Mouse (Mus musculus) midbrain, embryonic 10.5 days (tissue): ENCODE data around the gene Abcd3. TPM values are rescaled to one million over a fixed set of nuclear protein-coding genes. Genes with fewer than 3 reads are reported as not detected.

Experiments
- DNase-seq: peaks from one replicate; pipeline ENCODE4 v3.0.0-alpha.2; 2017; ENCODE audit warnings: low spot score
- H3K27ac ChIP-seq: fragments of 300-500 bp; sonication (generic); replicated peaks from 2 replicates; pipeline ENCODE4 v1.5.1; 2016; ENCODE audit warnings: mild to moderate bottlenecking
- H3K27me3 ChIP-seq: fragments of 300-500 bp; sonication (generic); 2 replicates; pipeline ENCODE4 v1.6.1; 2016; ENCODE audit warnings: low read depth, mild to moderate bottlenecking; ENCODE audit not compliant: poor library complexity, severe bottlenecking
- H3K36me3 ChIP-seq: fragments of 300-500 bp; sonication (generic); 2 replicates; pipeline ENCODE4 v1.6.1; 2016; ENCODE audit warnings: mild to moderate bottlenecking, moderate library complexity
- H3K4me1 ChIP-seq: fragments of 300-500 bp; sonication (generic); 2 replicates; pipeline ENCODE4 v1.6.1; 2016
- H3K4me3 ChIP-seq: fragments of 300-500 bp; sonication (generic); 2 replicates; pipeline ENCODE4 v1.5.1; 2016; ENCODE audit warnings: mild to moderate bottlenecking, moderate library complexity
- H3K9me3 ChIP-seq: fragments of 300-500 bp; sonication (generic); replicated peaks from 2 replicates; pipeline ENCODE4 v1.6.1; 2016; ENCODE audit warnings: mild to moderate bottlenecking
- WGBS: fragments of 180-500 bp; shearing (Covaris S2); methylation state at CpG from one replicate; pipeline ENCODE4 v1.1.7; 2016; 5-methylcytosine and 5-hydroxymethylcytosine counted together
- polyA plus RNA-seq: library from polyadenylated mRNA; unstranded; fragments of >200 nt; fragmentation: Nextera tagmentation; extraction: Ambion mirVana; gene quantifications from 2 replicates; pipeline ENCODE4 v1.2.1, GENCODE M21; 2016

Gene Abcd3
- polyA plus RNA-seq, 1 experiment from 2014 or later = 41.3 TPM

DNA sequence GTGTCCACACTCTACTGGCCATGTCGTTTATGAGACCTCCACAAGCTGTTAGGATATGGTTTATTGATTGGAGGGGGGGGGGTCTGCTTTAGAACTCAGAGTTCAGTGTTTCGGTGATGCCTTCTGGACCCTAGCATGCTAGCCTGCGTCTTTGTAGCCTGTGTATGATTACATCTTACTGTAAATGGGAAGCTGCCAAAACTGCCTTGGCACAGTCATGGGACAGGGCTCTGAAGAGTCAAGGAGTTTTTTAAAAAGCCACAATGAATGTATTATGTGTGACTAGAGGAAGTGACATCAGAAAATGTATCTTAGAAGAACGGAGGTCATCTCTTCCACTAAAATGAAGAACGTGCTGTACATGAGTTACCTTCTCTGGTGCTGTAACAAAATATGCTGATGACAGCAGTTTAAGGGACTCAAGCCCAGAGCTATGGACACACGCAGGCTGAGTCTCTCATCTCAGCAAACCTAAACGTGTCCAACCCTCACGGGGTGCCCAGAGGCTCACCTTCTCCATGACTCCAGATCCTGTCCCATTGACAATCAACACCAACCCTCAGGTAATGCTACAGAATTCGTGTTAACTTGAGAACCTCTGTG, 26.4 kb upstream of the Abcd3 start:
- H3K36me3 ChIP-seq = no peaks in the 10 kb centered on the region
- DNase-seq = no peak
- H3K9me3 ChIP-seq = no peaks in the 10 kb centered on the region
- no peak overlapping the region for H3K4me3 ChIP-seq
- H3K4me1 ChIP-seq = 0 out of 2 replicates have a peak, but pooled peaks cover 3% of the 10 kb centered on the region
- no peaks in the 10 kb centered on the region for H3K27me3 ChIP-seq
- no peak overlapping the region for H3K27ac ChIP-seq
- WGBS = 83% methylated on average over 9 of the region's 9 CpGs

DNA sequence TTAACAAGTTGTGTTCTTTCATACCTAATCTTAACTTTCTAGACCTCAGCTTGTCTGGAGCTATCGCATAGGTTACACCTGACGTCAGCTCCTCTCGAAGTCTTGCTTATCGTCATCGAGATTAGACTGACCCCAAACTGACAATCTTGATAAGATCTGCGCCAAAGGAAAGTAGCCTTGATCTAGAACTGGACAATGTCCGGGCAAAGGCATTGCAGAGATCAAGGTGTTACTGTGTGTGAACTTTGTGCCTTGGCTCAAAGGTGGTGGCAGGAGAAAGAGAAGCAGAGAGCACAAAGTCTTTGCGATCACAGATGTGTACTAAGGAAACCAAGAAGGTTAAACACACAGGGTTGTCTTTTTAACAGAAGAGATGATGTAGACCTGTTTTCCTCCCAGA, 25.2 kb upstream of the Abcd3 start:
- Histone ChIP-seq H3K4me1 (0 out of 2 replicates have a peak, but pooled peaks cover 3% of the 10 kb centered on the region), H3K27me3 (no peaks in the 10 kb centered on the region), H3K27ac (no peak overlapping the region), H3K9me3 (no peaks in the 10 kb centered on the region), H3K36me3 (no peaks in the 10 kb centered on the region), H3K4me3 (no peak overlapping the region)
- WGBS = 95% methylated on average over 8 of the region's 8 CpGs
- DNase-seq = no peak

DNA sequence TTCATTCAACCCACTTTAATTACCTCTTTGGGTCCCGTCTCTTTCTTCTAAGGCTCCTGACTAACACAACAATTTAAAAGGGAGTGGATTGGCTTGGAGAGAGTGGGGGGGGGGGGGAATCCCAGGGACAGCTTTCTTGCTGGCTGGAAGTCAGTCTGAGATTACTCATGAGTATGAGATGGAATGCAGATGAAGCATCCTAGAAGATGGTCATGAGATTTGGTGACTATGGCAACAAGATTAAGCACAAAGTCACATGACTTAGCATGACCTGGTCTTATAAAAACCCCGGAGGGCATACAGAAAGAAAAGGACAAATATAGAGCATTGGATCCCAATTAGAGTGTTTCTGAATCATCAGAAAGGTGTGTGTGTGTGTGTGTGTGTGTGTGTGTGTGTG, 19.6 kb upstream of the Abcd3 start:
- Histone ChIP-seq H3K4me3 (no peak overlapping the region), H3K36me3 (no peaks in the 10 kb centered on the region), H3K27ac (no peak overlapping the region), H3K27me3 (no peaks in the 10 kb centered on the region), H3K4me1 (no peaks in the 10 kb centered on the region), H3K9me3 (no peaks in the 10 kb centered on the region)
- DNase-seq = no peak
- WGBS = 85% methylated on average over 2 of the region's 2 CpGs

DNA sequence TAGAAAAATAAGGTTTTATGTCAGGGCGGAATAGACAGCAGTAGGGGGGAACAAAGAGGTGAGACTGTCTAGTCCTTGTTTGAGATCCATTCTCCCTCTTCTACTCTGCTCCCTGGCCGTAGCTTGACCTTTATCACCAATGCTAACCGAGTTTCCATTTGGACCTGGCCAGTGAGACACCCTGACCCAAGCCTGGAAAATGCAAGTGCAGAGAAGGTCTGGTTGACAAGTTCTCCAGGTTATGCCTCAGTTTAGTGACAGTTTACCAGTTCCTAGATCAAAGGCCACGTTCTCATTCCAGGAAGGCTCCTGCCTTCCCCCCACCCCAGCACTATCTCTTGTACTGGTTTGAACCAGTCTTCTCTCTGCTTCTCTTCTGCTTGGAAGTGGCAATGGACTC, 19.1 kb upstream of the Abcd3 start:
- Histone ChIP-seq H3K9me3 (no peaks in the 10 kb centered on the region), H3K4me1 (no peaks in the 10 kb centered on the region), H3K36me3 (no peaks in the 10 kb centered on the region), H3K27me3 (no peaks in the 10 kb centered on the region), H3K4me3 (no peak overlapping the region), H3K27ac (no peak overlapping the region)
- no peak for DNase-seq
- 85% methylated on average over 4 of the region's 4 CpGs for WGBS

DNA sequence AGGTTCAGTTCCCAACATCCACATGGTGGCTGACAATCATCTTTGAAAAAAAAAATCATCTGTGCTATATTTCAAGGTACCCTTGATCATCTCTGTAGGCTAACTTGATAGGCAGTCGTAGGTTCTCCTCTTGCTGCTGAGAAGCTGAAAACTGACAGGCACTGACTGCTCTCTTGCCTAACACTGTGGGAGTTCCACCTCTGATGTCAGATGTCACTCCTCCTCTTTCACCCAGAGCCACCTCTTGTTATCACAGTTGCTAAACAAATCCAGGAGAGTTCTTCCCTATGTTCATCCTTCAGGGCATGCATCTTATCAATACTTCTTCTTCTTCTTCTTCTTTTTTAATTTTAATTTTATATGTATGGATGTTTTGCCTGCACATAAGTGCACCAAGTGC, 10.0 kb upstream of the Abcd3 start:
- Histone ChIP-seq H3K36me3 (no peaks in the 10 kb centered on the region), H3K9me3 (no peaks in the 10 kb centered on the region), H3K4me1 (no peaks in the 10 kb centered on the region), H3K27me3 (no peaks in the 10 kb centered on the region), H3K27ac (no peak overlapping the region), H3K4me3 (no peak overlapping the region)
- DNase-seq = no peak
- 61% methylated on average over 1 of the region's 1 CpGs for WGBS

DNA sequence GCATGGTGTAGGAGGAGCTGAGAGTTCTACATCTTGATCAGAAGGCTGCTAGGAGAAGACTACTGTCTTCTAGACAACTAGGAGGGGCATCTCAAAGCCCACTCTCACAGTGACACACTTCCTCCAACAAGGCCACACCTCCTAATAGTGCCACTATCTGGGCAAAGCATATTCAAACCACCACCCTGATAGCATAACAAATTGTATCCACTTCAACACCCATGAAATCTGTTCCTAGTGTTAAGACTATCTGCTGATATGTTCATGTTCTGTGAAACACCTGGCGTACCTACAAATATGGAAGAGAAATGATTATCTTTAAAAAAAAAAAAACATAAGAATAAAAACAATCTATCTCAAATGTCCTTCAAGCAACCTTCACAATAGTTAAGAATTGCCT, 9.2 kb upstream of the Abcd3 start:
- DNase-seq = no peak
- no peak overlapping the region for H3K27ac ChIP-seq
- 91% methylated on average over 1 of the region's 1 CpGs for WGBS
- H3K36me3 ChIP-seq = no peaks in the 10 kb centered on the region
- H3K9me3 ChIP-seq = no peaks in the 10 kb centered on the region
- no peaks in the 10 kb centered on the region for H3K27me3 ChIP-seq
- H3K4me3 ChIP-seq = no peak overlapping the region
- H3K4me1 ChIP-seq = no peaks in the 10 kb centered on the region

DNA sequence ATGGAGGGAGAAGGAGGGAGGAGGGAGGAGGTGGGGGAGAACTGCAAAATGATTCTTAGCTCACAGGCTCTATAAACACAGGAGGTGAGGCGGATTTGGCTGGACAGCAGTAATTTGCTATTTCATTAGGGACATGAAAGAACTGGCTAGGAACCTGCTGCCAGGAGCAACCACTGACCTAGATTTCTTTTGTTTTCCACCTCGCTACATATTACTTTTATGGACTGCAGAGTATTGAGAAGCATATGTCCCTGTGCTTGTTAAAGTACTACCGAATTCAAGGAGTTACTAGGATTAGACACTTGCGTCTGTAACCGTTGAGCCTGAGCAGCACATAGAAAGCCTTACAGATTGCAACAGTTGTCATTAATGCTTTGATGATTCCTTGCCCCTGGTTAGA, 7.5 kb upstream of the Abcd3 start:
- H3K4me1 ChIP-seq = no peaks in the 10 kb centered on the region
- WGBS = 92% methylated on average over 5 of the region's 5 CpGs

DNA sequence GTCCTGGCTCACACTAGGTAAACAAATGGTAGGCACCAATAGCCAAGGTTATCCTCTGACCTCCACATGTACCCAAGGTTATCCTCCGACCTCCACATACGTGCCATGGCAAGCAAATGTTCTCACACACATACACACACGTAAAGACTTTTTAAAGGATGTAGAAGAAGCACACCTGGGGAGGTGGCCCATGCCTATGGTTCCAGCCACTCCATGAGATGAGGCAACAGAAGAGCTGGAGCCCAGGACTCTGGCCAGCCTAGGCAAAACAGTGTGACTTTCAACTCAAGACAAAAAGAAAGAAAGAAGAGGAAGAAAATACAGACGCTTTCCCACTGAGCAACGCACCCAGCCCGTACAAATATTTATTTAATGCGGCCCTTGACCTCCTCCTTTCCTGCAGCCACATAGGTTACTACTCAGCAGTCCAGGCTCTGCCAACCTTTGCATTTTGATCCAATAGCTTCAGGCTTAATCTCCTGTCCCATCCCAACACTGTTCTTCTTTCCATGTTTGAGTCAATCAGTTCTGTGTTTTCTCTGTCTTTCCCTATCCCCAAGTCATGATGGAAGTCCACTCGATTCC, 6.5 kb upstream of the Abcd3 start:
- no peak overlapping the region for H3K27ac ChIP-seq
- no peaks in the 10 kb centered on the region for H3K36me3 ChIP-seq
- H3K4me1 ChIP-seq = no peaks in the 10 kb centered on the region
- 81% methylated on average over 8 of the region's 8 CpGs for WGBS
- no peaks in the 10 kb centered on the region for H3K27me3 ChIP-seq
- no peak overlapping the region for H3K4me3 ChIP-seq
- no peak for DNase-seq
- H3K9me3 ChIP-seq = no peaks in the 10 kb centered on the region

More for the DNA sequence above, 7.5 kb upstream of the Abcd3 start:
- Histone ChIP-seq H3K9me3 (no peaks in the 10 kb centered on the region), H3K36me3 (no peaks in the 10 kb centered on the region), H3K4me3 (no peak overlapping the region), H3K27ac (no peak overlapping the region), H3K27me3 (no peaks in the 10 kb centered on the region)
- no peak for DNase-seq

DNA sequence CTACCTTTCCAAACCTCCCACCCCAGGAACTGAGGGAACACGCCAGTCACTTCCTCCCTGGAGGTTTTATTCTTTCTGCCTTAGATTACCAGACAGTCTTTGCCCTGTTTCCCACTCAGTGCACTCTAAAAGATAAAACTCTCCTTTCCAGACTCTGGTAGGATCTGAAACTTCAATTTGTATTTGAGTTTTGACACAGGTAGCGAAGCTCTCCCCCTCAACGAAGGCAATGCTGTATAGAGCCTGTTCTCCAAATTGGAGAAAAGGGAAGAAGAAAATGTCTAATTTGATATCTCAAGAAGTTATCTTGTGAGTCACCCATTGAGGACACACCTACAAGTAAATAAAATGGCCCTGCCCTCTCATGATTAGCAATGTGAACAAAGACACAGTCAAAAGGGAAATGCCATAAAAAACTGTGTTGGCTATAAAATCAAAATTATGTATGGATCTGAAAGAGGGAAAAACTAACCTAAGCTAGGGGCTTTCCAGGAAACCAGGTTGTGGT, 4.6 kb upstream of the Abcd3 start:
- no peaks in the 10 kb centered on the region for H3K27me3 ChIP-seq
- peaks cover 6% of the 10 kb centered on the region for H3K4me1 ChIP-seq
- H3K4me3 ChIP-seq = no peak overlapping the region
- DNase-seq = no peak
- H3K36me3 ChIP-seq = no peaks in the 10 kb centered on the region
- 86% methylated on average over 3 of the region's 3 CpGs for WGBS
- no peak overlapping the region for H3K27ac ChIP-seq
- H3K9me3 ChIP-seq = no peaks in the 10 kb centered on the region

DNA sequence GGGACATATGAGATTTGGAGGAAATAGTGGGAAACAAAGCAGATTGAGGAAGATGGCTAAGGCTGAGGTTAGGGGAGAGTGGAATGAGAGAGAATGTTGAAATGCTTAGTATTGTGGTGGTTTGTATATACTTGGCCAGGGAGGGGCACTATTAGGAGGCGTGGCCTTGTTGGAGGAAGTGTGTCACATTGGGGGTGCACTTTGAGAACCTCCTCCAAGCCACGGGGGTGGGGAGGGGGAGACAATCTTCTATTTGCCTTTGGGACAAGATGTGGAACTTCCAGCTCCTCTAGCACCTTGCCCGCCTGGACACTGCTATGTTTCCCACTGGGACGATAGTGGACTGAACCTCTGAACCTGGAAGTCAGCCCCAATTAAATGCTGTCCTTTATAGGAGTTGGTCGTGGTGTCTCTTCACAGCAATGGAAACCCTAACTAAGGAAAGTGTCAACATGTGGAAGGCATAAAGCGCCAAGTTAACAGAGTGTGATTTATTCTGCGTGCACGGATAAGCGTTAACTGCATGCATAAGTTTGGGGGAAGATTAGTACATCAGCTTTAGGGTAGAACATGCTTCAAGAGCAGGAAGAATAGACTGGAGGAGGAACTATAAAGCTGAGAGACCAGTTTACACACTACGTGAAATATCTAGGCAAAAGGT, 3.8 kb upstream of the Abcd3 start:
- Histone ChIP-seq H3K4me3 (no peak overlapping the region), H3K9me3 (no peaks in the 10 kb centered on the region), H3K36me3 (no peaks in the 10 kb centered on the region), H3K4me1 (peaks cover 11% of the 10 kb centered on the region), H3K27ac (no peak overlapping the region), H3K27me3 (no peaks in the 10 kb centered on the region)
- DNase-seq = no peak
- 87% methylated on average over 10 of the region's 10 CpGs for WGBS

DNA sequence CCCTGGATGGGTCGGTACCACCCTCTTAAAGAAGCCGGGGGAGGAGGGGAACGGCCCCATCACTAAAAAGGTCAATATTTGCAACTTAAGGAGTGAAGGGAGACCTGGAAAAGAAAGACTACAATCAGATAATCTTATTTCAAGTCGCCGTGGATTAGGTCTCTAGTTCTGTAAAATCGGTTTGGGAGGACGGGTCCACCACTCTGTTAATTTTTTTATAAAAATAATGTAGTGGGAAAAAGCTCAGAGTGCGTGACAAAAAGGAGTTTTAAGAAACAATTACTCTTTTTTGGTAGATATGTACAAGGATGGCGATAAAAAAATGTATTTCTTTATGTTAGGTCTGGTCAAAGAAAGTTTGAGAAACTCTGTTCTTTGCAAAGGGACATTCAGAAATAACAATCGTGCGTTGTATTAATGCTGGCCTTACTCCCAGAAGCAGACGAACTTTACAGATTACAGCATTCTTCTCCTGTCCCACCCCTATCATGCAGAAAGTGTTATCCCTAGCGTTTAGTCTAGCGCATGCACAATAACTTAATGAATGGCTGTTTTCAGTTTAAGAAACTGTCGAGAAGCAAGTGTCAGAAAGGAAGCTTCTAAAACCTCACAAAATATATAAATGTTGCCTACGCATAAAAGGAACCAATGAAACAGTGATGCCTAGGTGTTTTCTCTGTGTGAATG, 590 bp upstream of the Abcd3 start:
- Histone ChIP-seq H3K4me1 (peaks cover 14% of the 10 kb centered on the region), H3K36me3 (no peaks in the 10 kb centered on the region), H3K27ac (peak overlapping the region; percentile 97), H3K27me3 (no peaks in the 10 kb centered on the region), H3K9me3 (no peaks in the 10 kb centered on the region), H3K4me3 (peak overlapping the region; percentile 89)
- WGBS = 31% methylated on average over 16 of the region's 16 CpGs
- no peak for DNase-seq

DNA sequence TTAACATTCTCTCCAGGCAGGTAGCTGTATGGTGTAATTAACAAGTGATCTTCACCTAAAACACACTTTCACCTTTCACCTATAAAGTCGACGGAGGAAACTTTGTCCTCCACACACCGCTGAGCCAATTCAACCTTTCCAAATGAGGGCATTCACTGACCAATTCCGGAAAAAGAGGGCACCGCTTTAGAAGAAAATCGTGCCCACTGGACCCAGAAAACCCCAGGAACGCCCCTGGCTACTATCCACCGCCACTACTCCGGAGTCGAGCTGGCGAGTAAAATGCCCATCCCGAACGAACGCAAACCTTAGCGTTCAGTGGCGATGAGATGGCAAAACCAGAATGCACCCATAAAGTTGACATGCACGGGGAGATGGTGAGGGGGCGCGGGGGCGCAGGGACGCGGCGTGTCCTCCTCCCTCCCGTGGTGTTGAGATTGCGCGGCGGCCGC, 663 bp downstream of the Abcd3 start:
- Histone ChIP-seq H3K4me3 (peak overlapping the region; percentile 89), H3K27me3 (no peaks in the 10 kb centered on the region), H3K9me3 (no peaks in the 10 kb centered on the region), H3K36me3 (no peaks in the 10 kb centered on the region), H3K4me1 (peaks cover 14% of the 10 kb centered on the region), H3K27ac (peak overlapping the region; percentile 97)
- DNase-seq = no peak
- WGBS = 1% methylated on average over 28 of the region's 28 CpGs

DNA sequence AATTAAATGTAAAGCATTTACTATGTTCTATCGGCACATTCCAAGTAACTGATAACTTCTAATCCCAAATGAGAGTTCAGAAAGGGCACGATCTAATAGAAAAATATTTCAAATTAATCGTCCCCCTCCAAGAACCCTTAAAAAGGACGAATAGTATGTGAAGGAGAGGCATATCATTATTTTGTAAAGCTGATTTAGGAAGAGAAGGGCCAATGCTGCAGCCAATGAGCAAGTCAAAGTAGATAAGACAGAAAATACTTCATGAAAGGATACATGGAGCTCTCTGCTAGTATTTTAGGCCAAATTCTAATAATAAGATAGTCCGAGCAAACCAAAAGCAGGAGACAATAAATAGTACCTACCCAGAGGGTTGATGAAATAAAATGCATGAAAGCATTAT, 1.3 kb downstream of the Abcd3 start:
- Histone ChIP-seq H3K36me3 (no peaks in the 10 kb centered on the region), H3K27me3 (no peaks in the 10 kb centered on the region), H3K4me1 (peaks cover 14% of the 10 kb centered on the region), H3K4me3 (peak overlapping the region; percentile 89), H3K27ac (no peak overlapping the region; the same call in 1 of the 2 replicates), H3K9me3 (no peaks in the 10 kb centered on the region)
- no peak for DNase-seq
- WGBS = 72% methylated on average over 5 of the region's 5 CpGs
